Mouse (Mus musculus) bone marrow, adult 2 months (tissue): ENCODE measurements around the gene Pfdn2. TPM values are rescaled to one million over a fixed set of nuclear protein-coding genes. Genes with fewer than 3 reads are reported as not detected.

Source experiments
- H3K27ac ChIP-seq: fragments of 200-500 bp; 2 replicates; pipeline ENCODE4 v1.5.1; 2012; ENCODE audit warnings: low read depth, mild to moderate bottlenecking, control low read depth, inconsistent platforms, low read length; ENCODE audit not compliant: control insufficient read depth, poor library complexity, insufficient read depth
- H3K4me1 ChIP-seq: fragments of 200-500 bp; 2 replicates; pipeline ENCODE4 v1.6.1; 2011; ENCODE audit warnings: low read length; ENCODE audit not compliant: control insufficient read depth, insufficient read depth
- H3K4me3 ChIP-seq: fragments of 200-500 bp; replicated peaks from 2 replicates; pipeline ENCODE3; 2011; ENCODE audit warnings: mild to moderate bottlenecking, low read depth, low read length, control low read depth; ENCODE audit not compliant: control insufficient read depth
- CTCF ChIP-seq: fragments of 200-500 bp; IDR thresholded peaks from 2 replicates; pipeline ENCODE4 v1.5.1; 2011; ENCODE audit warnings: low read length, control low read depth; ENCODE audit not compliant: control insufficient read depth, insufficient read depth
- POLR2A ChIP-seq: fragments of 200-500 bp; IDR thresholded peaks from 2 replicates; pipeline ENCODE4 v1.6.1; 2011; ENCODE audit warnings: low read depth, mild to moderate bottlenecking, control low read depth, low read length, borderline replicate concordance; ENCODE audit not compliant: control insufficient read depth
- WGBS: fragments of 180-500 bp; shearing (Covaris S2); methylation state at CpG from one replicate; pipeline ENCODE4 v1.1.7; 2018; 5-methylcytosine and 5-hydroxymethylcytosine counted together
- polyA plus RNA-seq: library from polyadenylated mRNA; stranded (reverse); fragments of >200 nt; gene quantifications from 2 replicates; pipeline ENCODE4 v1.2.4, GENCODE M21; 2011; ENCODE audit warnings: low replicate concordance; ENCODE audit not compliant: missing spikeins, insufficient read depth, insufficient read length

The Pfdn2 gene
- polyA plus RNA-seq, 1 experiment, result 94.4 TPM

GRCm38 (mm10) chr1:171343922-171344677 is 1.4 kb upstream of the Pfdn2 start:
- no peak overlapping the region for H3K4me3 ChIP-seq
- 84% methylated on average over 9 of the region's 9 CpGs for WGBS
- TF ChIP-seq POLR2A (no peak), CTCF (no peak)
- H3K4me1 ChIP-seq, result no peaks in the 10 kb centered on the region; the same call in 1 of the 2 replicates
- no peak overlapping the region for H3K27ac ChIP-seq

GRCm38 (mm10) chr1:171344715-171345114 is 755 bp upstream of the Pfdn2 start:
- Histone ChIP-seq H3K4me1 (no peaks in the 10 kb centered on the region; the same call in 1 of the 2 replicates), H3K27ac (no peak overlapping the region), H3K4me3 (peak overlapping the region; percentile 20)
- TF ChIP-seq CTCF (no peak), POLR2A (no peak)
- 68% methylated on average over 9 of the region's 9 CpGs for WGBS

- TF ChIP-seq POLR2A, result no peak
- TF ChIP-seq CTCF, result no peak
- H3K4me1 ChIP-seq, result no peaks in the 10 kb centered on the region; the same call in 1 of the 2 replicates
- 1% methylated on average over 14 of the region's 14 CpGs for WGBS
- no peak overlapping the region for H3K27ac ChIP-seq
- peak overlapping the region; percentile 80 for H3K4me3 ChIP-seq
Observed at GRCm38 (mm10) chr1:171346095-171346450, 603 bp downstream of the Pfdn2 start.

GRCm38 (mm10) chr1:171348665-171349064 is 3.2 kb downstream of the Pfdn2 start:
- no peak for TF ChIP-seq POLR2A
- TF ChIP-seq CTCF, result no peak
- Histone ChIP-seq H3K27ac (no peak overlapping the region), H3K4me3 (no peak overlapping the region), H3K4me1 (no peaks in the 10 kb centered on the region; the same call in 1 of the 2 replicates)
- 90% methylated on average over 3 of the region's 3 CpGs for WGBS

GRCm38 (mm10) chr1:171349210-171349609 is 3.7 kb downstream of the Pfdn2 start:
- H3K27ac ChIP-seq, result no peak overlapping the region
- 77% methylated on average over 2 of the region's 2 CpGs for WGBS

GRCm38 (mm10) chr1:171355812-171356340 is 10.4 kb downstream of the Pfdn2 start:
- 69% methylated on average over 5 of the region's 5 CpGs for whole genome bisulfite sequencing
- no peak overlapping the region for H3K27ac ChIP-seq
- H3K4me1 ChIP-seq, result no peaks in the 10 kb centered on the region; the same call in 1 of the 2 replicates
- no peak for TF ChIP-seq POLR2A
- TF ChIP-seq CTCF, result peak; percentile 77
- H3K4me3 ChIP-seq, result no peak overlapping the region

More at GRCm38 (mm10) chr1:171349210-171349609, 3.7 kb downstream of the Pfdn2 start:
- no peak for TF ChIP-seq POLR2A
- TF ChIP-seq CTCF, result no peak
- H3K4me3 ChIP-seq, result no peak overlapping the region
- H3K4me1 ChIP-seq, result no peaks in the 10 kb centered on the region; the same call in 1 of the 2 replicates

- Histone ChIP-seq H3K4me1 (no peaks in the 10 kb centered on the region; the same call in 1 of the 2 replicates), H3K27ac (no peak overlapping the region), H3K4me3 (no peak overlapping the region)
- no peak for TF ChIP-seq CTCF
- no peak for TF ChIP-seq POLR2A
- 80% methylated on average over 2 of the region's 2 CpGs for WGBS
Observed at GRCm38 (mm10) chr1:171356814-171357213, 11.3 kb downstream of the Pfdn2 start.

- H3K4me3 ChIP-seq, result no peak overlapping the region
- H3K27ac ChIP-seq, result no peak overlapping the region
- H3K4me1 ChIP-seq, result no peaks in the 10 kb centered on the region; the same call in 1 of the 2 replicates
- TF ChIP-seq POLR2A (no peak), CTCF (0 out of 2 replicates have a peak, but pooled peaks have one; percentile 11)
- WGBS, result 59% methylated on average over 4 of the region's 4 CpGs
Observed at GRCm38 (mm10) chr1:171358421-171358820, 13.0 kb downstream of the Pfdn2 start.

- 15% methylated on average over 26 of the region's 26 CpGs for WGBS
- H3K4me3 ChIP-seq, result peak overlapping the region; percentile 77
Observed at GRCm38 (mm10) chr1:171360253-171360652, 14.8 kb downstream of the Pfdn2 start.

More at GRCm38 (mm10) chr1:171360253-171360652, 14.8 kb downstream of the Pfdn2 start:
- no peaks in the 10 kb centered on the region; the same call in 1 of the 2 replicates for H3K4me1 ChIP-seq
- no peak overlapping the region for H3K27ac ChIP-seq
- TF ChIP-seq POLR2A (0 out of 2 replicates have a peak, but pooled peaks have one; percentile 13), CTCF (no peak)
